Mouse (Mus musculus) induced T-regulatory cell, adult 2 months (primary cell): ENCODE measurements around the gene Gm10256.
"Not testable (repeated sequence)": the region's sequence is repeated elsewhere in the genome, so short reads cannot be mapped to it uniquely, and the experiment has no call there.

Experiments
- DNase-seq: peaks from one replicate; pipeline ENCODE4 v3.0.0-alpha.2; 2012; ENCODE audit warnings: low read depth

Gene Gm10256

GRCm38 (mm10) chrY:2830380-2830779 lies at the start of gene Gm10256, which contains the start of gene Rbmy:
Gene Gm10256 (plus strand): TSS chrY:2830699.
Gene Rbmy (plus strand): TSS chrY:2830680.
- DNase-seq = not testable (repeated sequence)

- not testable (repeated sequence) for DNase-seq
Measured at GRCm38 (mm10) chrY:2796105-2796504, 34.4 kb upstream of the Gm10256 start, which contains the start of gene Gm4064. Gene Gm4064 (minus strand): TSS chrY:2796205.

GRCm38 (mm10) chrY:2900689-2901088 lies 70.2 kb downstream of the Gm10256 start, which contains the start of gene Gm10352:
Gene Gm10352 (plus strand): TSS chrY:2900989.
- DNase-seq = not testable (repeated sequence)
